Mouse (Mus musculus): ENCODE data around the gene Gm10065.
"Not testable (repeated sequence)": the region's sequence is repeated elsewhere in the genome, so short reads cannot be mapped to it uniquely, and the experiment has no call there.

Gm10065 gene

GRCm38 (mm10) chr13:21478759-21479670 is at the start of gene Gm10065, which contains the start of gene Zkscan4:
Gene Gm10065 (minus strand): TSS chr13:21479441.
Gene Zkscan4 (plus strand): TSS chr13:21478907.
- DNase-seq (ENCODE audit: low spot score in 2 of 2): peak; percentile 51 to 86

GRCm38 (mm10) chr13:21506221-21506649 is 27.0 kb upstream of the Gm10065 start:
- peak; percentile 32 to 69 for DNase-seq (ENCODE audit: low spot score in 2 of 2)

- no peak for DNase-seq (ENCODE audit: low spot score in 2 of 2)
Observed at GRCm38 (mm10) chr13:21502296-21502695, 23.1 kb upstream of the Gm10065 start.

GRCm38 (mm10) chr13:21501182-21501581 is 21.9 kb upstream of the Gm10065 start, which contains the start of gene Gm11273:
Gene Gm11273 (minus strand): TSS chr13:21501418.
- not testable (repeated sequence) for DNase-seq (ENCODE audit: low spot score in 2 of 2)

- no peak for DNase-seq (ENCODE audit: low spot score in 2 of 2)
Observed at GRCm38 (mm10) chr13:21495080-21495479, 15.8 kb upstream of the Gm10065 start, which contains the start of gene AK157302. Gene AK157302 (plus strand): TSS chr13:21495223.

GRCm38 (mm10) chr13:21492847-21493246 is 13.6 kb upstream of the Gm10065 start:
- no peak for DNase-seq (ENCODE audit: low spot score in 2 of 2)

- no peak for DNase-seq (ENCODE audit: low spot score in 2 of 2)
Observed at GRCm38 (mm10) chr13:21486881-21487280, 7.6 kb upstream of the Gm10065 start.

GRCm38 (mm10) chr13:21472427-21472826 is 6.8 kb downstream of the Gm10065 start:
- no peak for DNase-seq (ENCODE audit: low spot score in 2 of 2)

GRCm38 (mm10) chr13:21469097-21469496 is 10.1 kb downstream of the Gm10065 start:
- DNase-seq (ENCODE audit: low spot score in 2 of 2): no peak

GRCm38 (mm10) chr13:21468061-21469019 is 10.9 kb downstream of the Gm10065 start, which contains the start of gene Nkapl:
Gene Nkapl (minus strand): TSS chr13:21468509.
- peak; percentile 20 to 74 for DNase-seq (ENCODE audit: low spot score in 2 of 2)

- no peak for DNase-seq (ENCODE audit: low spot score in 2 of 2)
Observed at GRCm38 (mm10) chr13:21467336-21467735, 11.9 kb downstream of the Gm10065 start.

- not testable (repeated sequence) for DNase-seq (ENCODE audit: low spot score in 2 of 2)
Observed at GRCm38 (mm10) chr13:21462516-21462915, 16.7 kb downstream of the Gm10065 start.

- DNase-seq (ENCODE audit: low spot score in 2 of 2): no peak
Observed at GRCm38 (mm10) chr13:21456347-21456746, 22.9 kb downstream of the Gm10065 start.

GRCm38 (mm10) chr13:21454133-21454532 is 25.1 kb downstream of the Gm10065 start:
- no peak for DNase-seq (ENCODE audit: low spot score in 2 of 2)

- DNase-seq (ENCODE audit: low spot score in 2 of 2): peak; percentile 35 to 86
Observed at GRCm38 (mm10) chr13:21453449-21453848, 25.8 kb downstream of the Gm10065 start, which contains the start of gene Zscan26. Gene Zscan26 (minus strand): TSS chr13:21453730.

- no peak for DNase-seq (ENCODE audit: low spot score in 2 of 2)
Observed at GRCm38 (mm10) chr13:21453042-21453441, 26.2 kb downstream of the Gm10065 start.

GRCm38 (mm10) chr13:21447856-21448614 is 31.2 kb downstream of the Gm10065 start:
- DNase-seq (ENCODE audit: low spot score in 2 of 2): no peak

- DNase-seq (ENCODE audit: low spot score in 2 of 2): no peak
Observed at GRCm38 (mm10) chr13:21446796-21447195, 32.4 kb downstream of the Gm10065 start.

GRCm38 (mm10) chr13:21441207-21441572 is 38.1 kb downstream of the Gm10065 start:
- no peak for DNase-seq (ENCODE audit: low spot score in 2 of 2)

- DNase-seq (ENCODE audit: low spot score in 2 of 2): peak; percentile 50 to 68
Observed at GRCm38 (mm10) chr13:21440503-21441206, 38.6 kb downstream of the Gm10065 start, which contains the start of gene Pgbd1. Gene Pgbd1 (minus strand): TSS chr13:21441058.
